Comparison of ENCODE assay signal across 31 mouse cellular contexts in the genomic region with DNA sequence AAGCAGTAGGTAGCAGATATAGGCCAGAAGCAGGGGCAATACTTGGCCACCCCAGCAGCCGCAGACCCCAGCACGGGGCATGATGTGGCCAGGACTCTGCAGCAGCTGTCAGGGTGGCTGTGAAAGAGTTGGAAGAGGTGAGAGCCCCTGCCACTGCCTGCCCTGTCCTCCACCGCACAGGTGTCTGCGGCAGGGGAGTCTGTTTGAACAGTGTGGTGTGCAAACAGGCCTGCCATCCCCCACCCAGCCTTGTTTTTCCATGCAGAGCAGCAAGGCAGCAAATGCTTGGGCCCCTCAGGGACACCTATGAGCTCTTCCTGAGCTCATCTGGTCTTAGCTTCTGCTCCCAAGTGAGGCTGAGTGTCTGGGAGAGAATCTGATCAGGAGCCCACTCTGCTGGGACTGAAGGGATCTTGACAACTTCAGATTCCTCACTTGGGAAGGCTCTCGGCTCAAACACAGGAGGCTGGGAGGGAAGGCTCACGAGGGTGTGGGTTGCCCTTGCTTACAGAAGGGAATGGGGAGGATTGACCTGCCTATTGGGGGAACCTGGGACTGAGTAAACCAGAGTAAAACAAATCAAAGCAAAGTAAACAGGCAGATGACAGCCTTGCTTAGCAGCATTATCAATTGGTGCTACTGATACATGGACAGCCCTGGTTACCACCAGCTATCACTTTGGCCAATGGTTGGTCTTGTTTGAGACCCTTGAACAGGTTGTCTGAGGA. TPM values are rescaled to one million over a fixed set of nuclear protein-coding genes. Genes with fewer than 3 reads are reported as not detected.
DNase-seq lines count a peak whose midpoint lies in the region; ATAC-seq lines count a peak whose summit lies in the region.
"Had no signal": no experiment of that assay in that cellular context is flagged by ENCODE, and none has a peak within 500 bp of the region (broad histone marks: within the 10 kb centered on the region; RNA-seq: fewer than 3 reads in every experiment).

A gene (minus strand): TSS at position 118 of the 728 bp plus-strand sequence.

- no peaks in the 10 kb centered on the region for H3K27me3 ChIP-seq in forebrain, embryonic 10.5 days (ENCODE audit: poor library complexity, severe bottlenecking)
- no peaks in the 10 kb centered on the region for H3K27me3 ChIP-seq in forebrain, embryonic 12.5 days
- H3K27me3 ChIP-seq in lung, embryonic 16.5 days (ENCODE audit: control insufficient read depth, insufficient read depth, low read depth, low read length): no peaks in the 10 kb centered on the region
- H3K27me3 ChIP-seq in liver, embryonic 16.5 days (ENCODE audit: control insufficient read depth, insufficient read depth, low read depth, low read length): no peaks in the 10 kb centered on the region
- H3K27me3 ChIP-seq in kidney, embryonic 15.5 days: no peaks in the 10 kb centered on the region
- H3K27me3 ChIP-seq: embryonic facial prominence, embryonic 12.5 days; forebrain, embryonic 15.5 days; limb, embryonic 12.5 days; midbrain, embryonic 12.5 days had no signal

- no peaks in the 10 kb centered on the region for H3K4me1 ChIP-seq in forebrain, embryonic 10.5 days
- H3K4me1 ChIP-seq in forebrain, embryonic 12.5 days: no peaks in the 10 kb centered on the region
- no peaks in the 10 kb centered on the region for H3K4me1 ChIP-seq in lung, embryonic 16.5 days (replicated peaks; ENCODE audit: control insufficient read depth, insufficient read depth, low read length)
- no peaks in the 10 kb centered on the region for H3K4me1 ChIP-seq in liver, embryonic 16.5 days (ENCODE audit: control insufficient read depth, low read depth, low read length)
- no peaks in the 10 kb centered on the region for H3K4me1 ChIP-seq in kidney, embryonic 15.5 days
- H3K4me1 ChIP-seq: embryonic facial prominence, embryonic 12.5 days; forebrain, embryonic 15.5 days; limb, embryonic 12.5 days; midbrain, embryonic 12.5 days had no signal

- H3K9me3 ChIP-seq in forebrain, embryonic 10.5 days: peaks cover 6% of the 10 kb centered on the region
- H3K9me3 ChIP-seq in forebrain, embryonic 12.5 days: no peaks in the 10 kb centered on the region; the same call in 1 of the 2 replicates
- peaks cover 2% of the 10 kb centered on the region; the same call in 1 of the 2 replicates for H3K9me3 ChIP-seq in lung, embryonic 16.5 days (ENCODE audit: control insufficient read depth, low read length)
- H3K9me3 ChIP-seq in liver, embryonic 16.5 days (replicated peaks; ENCODE audit: control insufficient read depth, low read length): no peaks in the 10 kb centered on the region
- H3K9me3 ChIP-seq in kidney, embryonic 15.5 days (replicated peaks): no peaks in the 10 kb centered on the region
- H3K9me3 ChIP-seq: embryonic facial prominence, embryonic 12.5 days; forebrain, embryonic 15.5 days had no signal

- no peak within 1 kb of the TSS for H3K4me2 ChIP-seq in forebrain, embryonic 12.5 days
- H3K4me2 ChIP-seq in lung, embryonic 16.5 days (ENCODE audit: low read depth, low read length): no peak within 1 kb of the TSS
- no peak within 1 kb of the TSS; the same call in 1 of the 2 replicates for H3K4me2 ChIP-seq in liver, embryonic 16.5 days (ENCODE audit: low read depth, low read length)
- no peak within 1 kb of the TSS for H3K4me2 ChIP-seq in kidney, embryonic 15.5 days
- H3K4me2 ChIP-seq: embryonic facial prominence, embryonic 12.5 days; forebrain, embryonic 15.5 days; heart, embryonic 11.5 days; limb, embryonic 12.5 days; midbrain, embryonic 12.5 days had no signal

- ATAC-seq in forebrain, embryonic 12.5 days (ENCODE audit: low FRiP score): no peak
- ATAC-seq in lung, embryonic 16.5 days (ENCODE audit: low read depth): peak; percentile 67; the same call in 1 of the 2 replicates
- peak; percentile 82 for ATAC-seq in liver, embryonic 16.5 days (ENCODE audit: low read depth)
- ATAC-seq in kidney, embryonic 15.5 days (replicated peaks; ENCODE audit: low FRiP score): no peak
- ATAC-seq: CD4-positive, CD25-positive, alpha-beta regulatory T cell, adult 4 months; forebrain, embryonic 15.5 days; lung, postnatal 0 days had no signal

- 0 out of 2 replicates have a peak within 1 kb of the TSS, but pooled peaks have one; percentile 51 for H3K27ac ChIP-seq in forebrain, embryonic 10.5 days
- H3K27ac ChIP-seq in forebrain, embryonic 12.5 days: no peak within 1 kb of the TSS
- H3K27ac ChIP-seq in lung, embryonic 16.5 days (ENCODE audit: low read length): no peak within 1 kb of the TSS
- peak within 1 kb of the TSS; percentile 4; the same call in 1 of the 2 replicates for H3K27ac ChIP-seq in liver, embryonic 16.5 days (ENCODE audit: low read length)
- no peak within 1 kb of the TSS for H3K27ac ChIP-seq in kidney, embryonic 15.5 days
- H3K27ac ChIP-seq: embryonic facial prominence, embryonic 12.5 days; forebrain, embryonic 15.5 days; limb, embryonic 12.5 days; midbrain, embryonic 12.5 days had no signal

- no peak within 1 kb of the TSS for H3K4me3 ChIP-seq in forebrain, embryonic 10.5 days
- H3K4me3 ChIP-seq in forebrain, embryonic 12.5 days (replicated peaks): no peak within 1 kb of the TSS
- no peak within 1 kb of the TSS for H3K4me3 ChIP-seq in lung, embryonic 16.5 days (ENCODE audit: low read length)
- H3K4me3 ChIP-seq in liver, embryonic 16.5 days (ENCODE audit: low read depth, low read length): no peak within 1 kb of the TSS
- H3K4me3 ChIP-seq in kidney, embryonic 15.5 days (replicated peaks): no peak within 1 kb of the TSS
- H3K4me3 ChIP-seq: embryonic facial prominence, embryonic 12.5 days; erythroblast, embryonic 14.5 days; forebrain, embryonic 15.5 days; limb, embryonic 12.5 days; midbrain, embryonic 12.5 days had no signal

- WGBS in forebrain, embryonic 10.5 days: 86% methylated on average over 6 of the region's 6 CpGs
- WGBS in forebrain, embryonic 12.5 days: 80% methylated on average over 6 of the region's 6 CpGs
- WGBS in lung, embryonic 16.5 days: 37% methylated on average over 6 of the region's 6 CpGs
- WGBS in liver, embryonic 16.5 days (ENCODE audit: insufficient replicate concordance): 46% methylated on average over 6 of the region's 6 CpGs
- WGBS in kidney, embryonic 15.5 days: 60% methylated on average over 6 of the region's 6 CpGs

- no peaks in the 10 kb centered on the region for H3K36me3 ChIP-seq in forebrain, embryonic 10.5 days (replicated peaks)
- no peaks in the 10 kb centered on the region for H3K36me3 ChIP-seq in forebrain, embryonic 12.5 days (replicated peaks)
- H3K36me3 ChIP-seq in lung, embryonic 16.5 days (ENCODE audit: control insufficient read depth, insufficient read depth, low read length): no peaks in the 10 kb centered on the region
- no peaks in the 10 kb centered on the region for H3K36me3 ChIP-seq in liver, embryonic 16.5 days (ENCODE audit: control insufficient read depth, insufficient read depth)
- no peaks in the 10 kb centered on the region for H3K36me3 ChIP-seq in kidney, embryonic 15.5 days
- H3K36me3 ChIP-seq: embryonic facial prominence, embryonic 12.5 days; forebrain, embryonic 15.5 days; limb, embryonic 12.5 days; midbrain, embryonic 12.5 days had no signal

- no peak for DNase-seq in forebrain, embryonic 10.5 days (ENCODE audit: extremely low spot score, low spot score)
- no peak for DNase-seq in lung, adult 18-20 months
- peak; percentile 80 for DNase-seq in yolk sac, embryonic 10.5 days (ENCODE audit: low spot score)
- DNase-seq in left cerebral cortex, adult 18-20 months (ENCODE audit: low spot score in 2 of 2): no peak
- DNase-seq: adrenal gland, postnatal 36 days; cerebellum, adult 11-12 months; kidney, postnatal 36 days; thymus, postnatal 25 days had no signal

- H3K9ac ChIP-seq in forebrain, embryonic 12.5 days: no peak within 1 kb of the TSS
- H3K9ac ChIP-seq in lung, embryonic 16.5 days (ENCODE audit: low read length): no peak within 1 kb of the TSS
- no peak within 1 kb of the TSS for H3K9ac ChIP-seq in liver, embryonic 16.5 days (ENCODE audit: low read depth, low read length)
- H3K9ac ChIP-seq in kidney, embryonic 15.5 days: no peak within 1 kb of the TSS
- H3K9ac ChIP-seq: embryonic facial prominence, embryonic 12.5 days; forebrain, embryonic 15.5 days; limb, embryonic 12.5 days; midbrain, embryonic 12.5 days had no signal

RNA-seq across cellular contexts. Expression of the gene that starts here (rescaled TPM):
- not detected in 2 replicates for polyA plus RNA-seq in forebrain, embryonic 10.5 days (2016; fragmentation: Nextera tagmentation; extraction: Ambion mirVana)
- polyA plus RNA-seq in forebrain, embryonic 12.5 days (2016; fragmentation: Nextera tagmentation; extraction: Ambion mirVana): not detected in 2 replicates
- polyA plus RNA-seq in lung, embryonic 16.5 days (2015; fragmentation: Nextera tagmentation; extraction: Ambion mirVana): 0.72 and 0.77 TPM in 2 replicates
- polyA plus RNA-seq in liver, embryonic 16.5 days (2015; fragmentation: Nextera tagmentation; extraction: Ambion mirVana): 10.6 and 11.3 TPM in 2 replicates
- total RNA-seq in left cerebral cortex, adult 18-20 months (2021): not detected
- polyA plus RNA-seq in kidney, embryonic 15.5 days (2015; fragmentation: Nextera tagmentation; extraction: Ambion mirVana): 0.21 TPM in 1 of 2 replicates, not detected in the other
- total RNA-seq: adrenal gland, adult 18-20 months; adrenal gland, postnatal 36 days; gastrocnemius, adult 8-10 months; granulocyte monocyte progenitor cell, adult 5-6 weeks; layer of hippocampus, adult 8-10 months; layer of hippocampus, postnatal 36 days; left cerebral cortex, postnatal 14 days; megakaryocyte progenitor cell, adult 5-6 weeks had no signal
- polyA plus RNA-seq: CD4-positive, CD25-positive, alpha-beta regulatory T cell, adult 4 months; embryonic facial prominence, embryonic 12.5 days; forebrain, embryonic 15.5 days; heart, embryonic 11.5 days; heart, postnatal 0 days; hindbrain, embryonic 11.5 days; kidney, embryonic 14.5 days; limb, embryonic 12.5 days; lung, postnatal 0 days; midbrain, embryonic 12.5 days; neural tube, embryonic 11.5 days had no signal

Comparison
In these comparisons a context has a peak if more than half of its experiments do, and no peak if none do; other contexts are left out.
1. H3K27ac ChIP-seq: peak in forebrain, embryonic 10.5 days (single experiment) and liver, embryonic 16.5 days (single experiment); none in forebrain, embryonic 12.5 days (single experiment), lung, embryonic 16.5 days (single experiment) and kidney, embryonic 15.5 days (single experiment).
2. Peak in ATAC-seq in lung, embryonic 16.5 days; RNA of the gene not detected or under 1 TPM.